ENCODE assay signal across 7 mouse cellular contexts in genomic region chr14:31018860-31019291, GRCm38 (mm10). TPM values are rescaled to one million over a fixed set of nuclear protein-coding genes. Genes with fewer than 3 reads are reported as not detected.
A peak's percentile ranks its signal among the peaks of the same experiment; 100 is the strongest.
DNase-seq lines count a peak whose midpoint lies in the region; ATAC-seq and TF ChIP-seq lines count a peak whose summit lies in the region.

TSS of gene Pbrm1 (plus strand) at chr14:31019138.
TSS of gene Gnl3 (minus strand) at chr14:31019152.

- H3K27me3 ChIP-seq in intestine, postnatal 0 days (replicated peaks; ENCODE audit: control insufficient read depth, insufficient read depth, low read length): no peaks in the 10 kb centered on the region
- H3K27me3 ChIP-seq in midbrain, embryonic 12.5 days: no peaks in the 10 kb centered on the region
- no peaks in the 10 kb centered on the region for H3K27me3 ChIP-seq in small intestine, adult 2 months (ENCODE audit: control insufficient read depth, insufficient read depth, low read length)

- under 1% methylated on average over 44 of the region's 53 CpGs for WGBS in intestine, postnatal 0 days
- under 1% methylated on average over 50 of the region's 53 CpGs for WGBS in midbrain, embryonic 12.5 days
- under 1% methylated on average over 51 of the region's 53 CpGs for WGBS in small intestine, adult 2 months

- DNase-seq in adrenal gland, adult 8-10 months: peak; percentile 96
- DNase-seq in embryo, embryonic 9.5 days (ENCODE audit: extremely low spot score): peak; percentile 97
- DNase-seq in gonadal fat pad, adult 2 months (ENCODE audit: low read depth): no peak
- peak; percentile 98 for DNase-seq in left cerebral cortex, postnatal 4 days

- peak; percentile 94 for ATAC-seq in intestine, postnatal 0 days
- ATAC-seq in midbrain, embryonic 12.5 days (ENCODE audit: low FRiP score, low read depth): peak; percentile 95

- H3K9me3 ChIP-seq in intestine, postnatal 0 days (ENCODE audit: control insufficient read depth): no peaks in the 10 kb centered on the region
- H3K9me3 ChIP-seq in midbrain, embryonic 12.5 days: no peaks in the 10 kb centered on the region

- TF ChIP-seq CTCF in intestine, postnatal 0 days (IDR thresholded peaks at IDR 0.05; ENCODE audit: low read depth): peak; percentile 51
- TF ChIP-seq CTCF in small intestine, adult 2 months (IDR thresholded peaks at IDR 0.05; ENCODE audit: extremely low read depth, insufficient read length, insufficient replicate concordance, low read depth, low read length): no peak

- H3K4me3 ChIP-seq in intestine, postnatal 0 days (ENCODE audit: low read depth, low read length): peak within 1 kb of the TSS; percentile 75
- peak within 1 kb of the TSS; percentile 79 for H3K4me3 ChIP-seq in midbrain, embryonic 12.5 days
- peak within 1 kb of the TSS; percentile 100 for H3K4me3 ChIP-seq in small intestine, adult 2 months (ENCODE audit: low read depth, low read length)

- H3K9ac ChIP-seq in intestine, postnatal 0 days (ENCODE audit: low read depth, low read length): peak within 1 kb of the TSS; percentile 90
- H3K9ac ChIP-seq in midbrain, embryonic 12.5 days (replicated peaks): peak within 1 kb of the TSS; percentile 95

- H3K36me3 ChIP-seq in intestine, postnatal 0 days (ENCODE audit: control insufficient read depth, insufficient read depth): peaks cover 21% of the 10 kb centered on the region
- H3K36me3 ChIP-seq in midbrain, embryonic 12.5 days: peaks cover 47% of the 10 kb centered on the region
- H3K36me3 ChIP-seq in small intestine, adult 2 months (ENCODE audit: control insufficient read depth, insufficient read depth, low read length): peaks cover 29% of the 10 kb centered on the region

- TF ChIP-seq POLR2A in small intestine, adult 2 months (IDR thresholded peaks at IDR 0.05; ENCODE audit: low read depth, low read length): peak; percentile 81

- peak within 1 kb of the TSS; percentile 88 for H3K4me2 ChIP-seq in intestine, postnatal 0 days (replicated peaks; ENCODE audit: low read depth)
- H3K4me2 ChIP-seq in midbrain, embryonic 12.5 days (replicated peaks): peak within 1 kb of the TSS; percentile 83

- peaks cover 5% of the 10 kb centered on the region; the same call in 1 of the 2 replicates for H3K4me1 ChIP-seq in intestine, postnatal 0 days (replicated peaks; ENCODE audit: control insufficient read depth, insufficient read depth, low read length)
- peaks cover 32% of the 10 kb centered on the region for H3K4me1 ChIP-seq in midbrain, embryonic 12.5 days
- 0 out of 2 replicates have a peak, but pooled peaks cover 4% of the 10 kb centered on the region for H3K4me1 ChIP-seq in small intestine, adult 2 months (ENCODE audit: control insufficient read depth, insufficient read depth, insufficient read length, low read length)

- H3K27ac ChIP-seq in intestine, postnatal 0 days (ENCODE audit: low read depth, low read length): peak within 1 kb of the TSS; percentile 99
- H3K27ac ChIP-seq in midbrain, embryonic 12.5 days (replicated peaks): peak within 1 kb of the TSS; percentile 98
- H3K27ac ChIP-seq in small intestine, adult 2 months (ENCODE audit: insufficient read depth, low read depth, low read length): peak within 1 kb of the TSS; percentile 79

- intact Hi-C loops in left cerebral cortex, postnatal 4 days (cut with DNase I): no loop called here

RNA-seq across cellular contexts. Expression of gene Pbrm1, which starts in this region (rescaled TPM):
- total RNA-seq in adrenal gland, adult 8-10 months (2022): 10 to 100 TPM; 52.9 to 66.2 (median 61.2) TPM
- polyA plus RNA-seq in gonadal fat pad, adult 2 months (2012; rRNA removed): 12.2 and 16.9 TPM in 2 replicates
- 33.1 and 39.8 TPM in 2 replicates for polyA plus RNA-seq in intestine, postnatal 0 days (2015; fragmentation: Nextera tagmentation; extraction: Ambion mirVana)
- total RNA-seq in left cerebral cortex, postnatal 4 days (2021): 100 to 1,000 TPM; 107 to 110 TPM
- 214 and 226 TPM in 2 replicates for polyA plus RNA-seq in midbrain, embryonic 12.5 days (2016; fragmentation: Nextera tagmentation; extraction: Ambion mirVana)
- 3.8 and 6.8 TPM in 2 replicates for polyA plus RNA-seq in small intestine, adult 2 months (2012; rRNA removed)

RNA-seq across cellular contexts. Expression of gene Gnl3, which starts in this region (rescaled TPM):
- total RNA-seq in adrenal gland, adult 8-10 months (2022): 10 to 100 TPM; 69.1 to 99.4 (median 83.9) TPM
- polyA plus RNA-seq in gonadal fat pad, adult 2 months (2012; rRNA removed): 20.3 and 23.2 TPM in 2 replicates
- polyA plus RNA-seq in intestine, postnatal 0 days (2015; fragmentation: Nextera tagmentation; extraction: Ambion mirVana): 53.5 and 59.6 TPM in 2 replicates
- 10 to 100 TPM; 68.3 to 79.3 TPM for total RNA-seq in left cerebral cortex, postnatal 4 days (2021)
- 79.5 and 80.7 TPM in 2 replicates for polyA plus RNA-seq in midbrain, embryonic 12.5 days (2016; fragmentation: Nextera tagmentation; extraction: Ambion mirVana)
- 3.3 and 5.5 TPM in 2 replicates for polyA plus RNA-seq in small intestine, adult 2 months (2012; rRNA removed)
